ENCODE assay signal across 8 mouse cellular contexts in genomic region chr4:136601476-136601875, GRCm38 (mm10). TPM values are rescaled to one million over a fixed set of nuclear protein-coding genes. Genes with fewer than 3 reads are reported as not detected.
DNase-seq lines count a peak whose midpoint lies in the region; ATAC-seq and TF ChIP-seq lines count a peak whose summit lies in the region.

No protein-coding gene starts in this region.

- no peaks in the 10 kb centered on the region for H3K9me3 ChIP-seq in limb, embryonic 13.5 days
- no peaks in the 10 kb centered on the region for H3K9me3 ChIP-seq in midbrain, embryonic 14.5 days (ENCODE audit: control insufficient read depth, low read length)

- peak; percentile 13 for DNase-seq in thymus, adult 2 months
- DNase-seq in thymus, postnatal 10 days (ENCODE audit: low spot score in 2 of 2) = no peak
- peak; percentile 60 for DNase-seq in embryo, embryonic 10.5 days (ENCODE audit: low spot score)
- peak; percentile 46 to 66 for DNase-seq in heart, adult 18-20 months
- DNase-seq in kidney, adult 11 months = peak; percentile 17
- peak; percentile 80 for DNase-seq in midbrain, embryonic 14.5 days
- peak; percentile 48 to 74 for DNase-seq in spleen, postnatal 10 days (ENCODE audit: low spot score in 2 of 2)

- peak overlapping the region; percentile 69 for H3K4me2 ChIP-seq in limb, embryonic 13.5 days (replicated peaks)
- peak overlapping the region; percentile 60 for H3K4me2 ChIP-seq in midbrain, embryonic 14.5 days (ENCODE audit: low read length)

- H3K4me3 ChIP-seq in thymus, adult 2 months (ENCODE audit: control insufficient read depth, insufficient read depth, low read length) = peak overlapping the region; percentile 96
- peak overlapping the region; percentile 98 for H3K4me3 ChIP-seq in limb, embryonic 13.5 days
- H3K4me3 ChIP-seq in midbrain, embryonic 14.5 days (replicated peaks; ENCODE audit: low read depth, low read length) = peak overlapping the region; percentile 100

- no peak for TF ChIP-seq POLR2A in thymus, adult 2 months (IDR thresholded peaks at IDR 0.05; ENCODE audit: control insufficient read depth, extremely low read depth, insufficient read depth, low read length, poor library complexity)

- H3K27ac ChIP-seq in thymus, adult 2 months (ENCODE audit: control insufficient read depth, insufficient read depth, low read length) = no peak overlapping the region
- H3K27ac ChIP-seq in limb, embryonic 13.5 days = peak overlapping the region; percentile 91; the same call in 1 of the 2 replicates
- H3K27ac ChIP-seq in midbrain, embryonic 14.5 days (replicated peaks; ENCODE audit: low read depth, low read length) = peak overlapping the region; percentile 97

- 1% methylated on average over 13 of the region's 13 CpGs for WGBS in thymus, adult 2 months
- 2% methylated on average over 13 of the region's 13 CpGs for WGBS in limb, embryonic 13.5 days
- WGBS in midbrain, embryonic 14.5 days = 1% methylated on average over 13 of the region's 13 CpGs

- H3K36me3 ChIP-seq in thymus, adult 2 months (ENCODE audit: control insufficient read depth, insufficient read depth, low read length) = no peaks in the 10 kb centered on the region
- no peaks in the 10 kb centered on the region; the same call in 1 of the 2 replicates for H3K36me3 ChIP-seq in limb, embryonic 13.5 days
- no peaks in the 10 kb centered on the region for H3K36me3 ChIP-seq in midbrain, embryonic 14.5 days (ENCODE audit: control insufficient read depth, insufficient read depth, low read length)

- peaks cover 8% of the 10 kb centered on the region for H3K4me1 ChIP-seq in thymus, adult 2 months (replicated peaks; ENCODE audit: control insufficient read depth, insufficient read depth, low read length)
- peaks cover 13% of the 10 kb centered on the region for H3K4me1 ChIP-seq in limb, embryonic 13.5 days
- peaks cover 11% of the 10 kb centered on the region for H3K4me1 ChIP-seq in midbrain, embryonic 14.5 days (ENCODE audit: control insufficient read depth, insufficient read depth, low read length)

- no peak; the same call in 1 of the 2 replicates for ATAC-seq in limb, embryonic 13.5 days (ENCODE audit: low FRiP score, low read depth)
- no peak for ATAC-seq in midbrain, embryonic 14.5 days (ENCODE audit: low FRiP score, low TSS enrichment)

- H3K27me3 ChIP-seq in thymus, adult 2 months (ENCODE audit: control insufficient read depth, insufficient read depth, low read length) = no peaks in the 10 kb centered on the region
- no peaks in the 10 kb centered on the region for H3K27me3 ChIP-seq in limb, embryonic 13.5 days
- H3K27me3 ChIP-seq in midbrain, embryonic 14.5 days (ENCODE audit: control insufficient read depth, insufficient read depth, low read length) = no peaks in the 10 kb centered on the region

- H3K9ac ChIP-seq in limb, embryonic 13.5 days = peak overlapping the region; percentile 100
- peak overlapping the region; percentile 100 for H3K9ac ChIP-seq in midbrain, embryonic 14.5 days (replicated peaks; ENCODE audit: low read length)

- TF ChIP-seq CTCF in thymus, adult 2 months (IDR thresholded peaks at IDR 0.05; ENCODE audit: borderline replicate concordance, control insufficient read depth, extremely low read depth, insufficient read depth, low read length, poor library complexity) = no peak

RNA-seq across cellular contexts. Expression of gene Kdm1a, which starts 1.0 kb away (rescaled TPM):
- polyA plus RNA-seq in thymus, adult 2 months (2012; rRNA removed) = 64.3 and 70.4 TPM in 2 replicates
- 10 to 100 TPM; 28.2 to 30.6 TPM for total RNA-seq in heart, adult 18-20 months (2021)
- polyA plus RNA-seq in limb, embryonic 13.5 days (2015; fragmentation: Nextera tagmentation; extraction: Ambion mirVana) = 46.5 and 46.9 TPM in 2 replicates
- 105 and 116 TPM in 2 replicates for polyA plus RNA-seq in midbrain, embryonic 14.5 days (2014; fragmentation: Nextera tagmentation; extraction: Ambion mirVana)

RNA-seq across cellular contexts. Expression of gene Tex46, which starts 8.8 kb away (rescaled TPM):
- polyA plus RNA-seq in thymus, adult 2 months (2012; rRNA removed) = not detected in 2 replicates
- not detected for total RNA-seq in heart, adult 18-20 months (2021)
- polyA plus RNA-seq in limb, embryonic 13.5 days (2015; fragmentation: Nextera tagmentation; extraction: Ambion mirVana) = not detected in 2 replicates
- polyA plus RNA-seq in midbrain, embryonic 14.5 days (2014; fragmentation: Nextera tagmentation; extraction: Ambion mirVana) = not detected in 2 replicates

RNA-seq across cellular contexts. Expression of gene Lactbl1, which starts 20.9 kb away (rescaled TPM):
- polyA plus RNA-seq in thymus, adult 2 months (2012; rRNA removed) = 1.1 and 1.2 TPM in 2 replicates
- not detected for total RNA-seq in heart, adult 18-20 months (2021)
- 0.05 TPM in 1 of 2 replicates, not detected in the other for polyA plus RNA-seq in limb, embryonic 13.5 days (2015; fragmentation: Nextera tagmentation; extraction: Ambion mirVana)
- not detected in 2 replicates for polyA plus RNA-seq in midbrain, embryonic 14.5 days (2014; fragmentation: Nextera tagmentation; extraction: Ambion mirVana)

Comparison
In these comparisons a context has a peak if more than half of its experiments do, and no peak if none do; other contexts are left out.
1. DNase-seq: peak in thymus, adult 2 months (single experiment), embryo, embryonic 10.5 days (single experiment), heart, adult 18-20 months (2 of 2), kidney, adult 11 months (single experiment), midbrain, embryonic 14.5 days (single experiment) and spleen, postnatal 10 days (2 of 2); none in thymus, postnatal 10 days (0 of 2).
2. Peak in every context shown above with its lines, with median percentiles within 50 percentile points of each other: H3K4me3 ChIP-seq.